Comparison of ENCODE assay signal across 7 mouse cellular contexts in genomic region chr11:59202081-59202995, GRCm38 (mm10). TPM values are rescaled to one million over a fixed set of nuclear protein-coding genes. Genes with fewer than 3 reads are reported as not detected.
DNase-seq lines count a peak whose midpoint lies in the region; ATAC-seq lines count a peak whose summit lies in the region.

Gene Mrpl55 (plus strand): TSS chr11:59202486.

- peak within 1 kb of the TSS; percentile 79 for H3K27ac ChIP-seq in intestine, embryonic 16.5 days (ENCODE audit: low read length)
- peak within 1 kb of the TSS; percentile 87 for H3K27ac ChIP-seq in limb, embryonic 10.5 days
- H3K27ac ChIP-seq in midbrain, embryonic 13.5 days: peak within 1 kb of the TSS; percentile 45

- no peaks in the 10 kb centered on the region for H3K27me3 ChIP-seq in intestine, embryonic 16.5 days (replicated peaks; ENCODE audit: control insufficient read depth, insufficient read depth, low read length)
- H3K27me3 ChIP-seq in limb, embryonic 10.5 days (ENCODE audit: low read depth, poor library complexity, severe bottlenecking): no peaks in the 10 kb centered on the region
- 0 out of 2 replicates have a peak, but pooled peaks cover 3% of the 10 kb centered on the region for H3K27me3 ChIP-seq in midbrain, embryonic 13.5 days

- peak within 1 kb of the TSS; percentile 86 for H3K9ac ChIP-seq in intestine, embryonic 16.5 days (ENCODE audit: low read depth, low read length)
- peak within 1 kb of the TSS; percentile 88 for H3K9ac ChIP-seq in midbrain, embryonic 13.5 days (replicated peaks)

- peak; percentile 93 for ATAC-seq in intestine, embryonic 16.5 days
- ATAC-seq in midbrain, embryonic 13.5 days: peak; percentile 92

- H3K4me2 ChIP-seq in intestine, embryonic 16.5 days (ENCODE audit: low read depth, low read length): peak within 1 kb of the TSS; percentile 92
- peak within 1 kb of the TSS; percentile 91 for H3K4me2 ChIP-seq in midbrain, embryonic 13.5 days (replicated peaks)

- H3K4me1 ChIP-seq in intestine, embryonic 16.5 days (ENCODE audit: control insufficient read depth, insufficient read depth, low read length): peaks cover 16% of the 10 kb centered on the region
- peaks cover 16% of the 10 kb centered on the region for H3K4me1 ChIP-seq in limb, embryonic 10.5 days
- H3K4me1 ChIP-seq in midbrain, embryonic 13.5 days (replicated peaks): peaks cover 17% of the 10 kb centered on the region

- no peaks in the 10 kb centered on the region for H3K9me3 ChIP-seq in intestine, embryonic 16.5 days (ENCODE audit: control insufficient read depth, low read length)
- H3K9me3 ChIP-seq in limb, embryonic 10.5 days (replicated peaks): no peaks in the 10 kb centered on the region
- H3K9me3 ChIP-seq in midbrain, embryonic 13.5 days: no peaks in the 10 kb centered on the region

- peak within 1 kb of the TSS; percentile 92 for H3K4me3 ChIP-seq in intestine, embryonic 16.5 days (ENCODE audit: low read length)
- peak within 1 kb of the TSS; percentile 81 for H3K4me3 ChIP-seq in limb, embryonic 10.5 days
- peak within 1 kb of the TSS; percentile 88 for H3K4me3 ChIP-seq in midbrain, embryonic 13.5 days (replicated peaks)

- intact Hi-C loops in gastrocnemius, postnatal 36 days (cut with DNase I): no loop called here

- H3K36me3 ChIP-seq in intestine, embryonic 16.5 days (ENCODE audit: control insufficient read depth, insufficient read depth, low read length): peaks cover 7% of the 10 kb centered on the region; the same call in 1 of the 2 replicates
- peaks cover 57% of the 10 kb centered on the region for H3K36me3 ChIP-seq in limb, embryonic 10.5 days
- peaks cover 22% of the 10 kb centered on the region for H3K36me3 ChIP-seq in midbrain, embryonic 13.5 days

- DNase-seq in adrenal gland, adult 2 months: peak; percentile 95
- DNase-seq in embryo, embryonic 11 days: peak; percentile 98
- DNase-seq in gastrocnemius, postnatal 36 days: peak; percentile 88 to 90
- peak; percentile 98 for DNase-seq in limb, embryonic 10.5 days (ENCODE audit: low spot score)
- peak; percentile 77 for DNase-seq in spleen, adult 12 weeks (ENCODE audit: low spot score)

- WGBS in intestine, embryonic 16.5 days: under 1% methylated on average over 63 of the region's 63 CpGs
- WGBS in limb, embryonic 10.5 days: under 1% methylated on average over 63 of the region's 63 CpGs
- WGBS in midbrain, embryonic 13.5 days: under 1% methylated on average over 63 of the region's 63 CpGs

RNA-seq across cellular contexts. Expression of gene Mrpl55, which starts in this region (rescaled TPM):
- total RNA-seq in adrenal gland, adult 2 months (2021): 10 to 100 TPM; 47.5 to 61.8 TPM
- 56.4 and 64.8 TPM in 2 replicates for polyA plus RNA-seq in adrenal gland, adult 2 months (2012; rRNA removed)
- 10 to 100 TPM; 47.5 to 49.6 TPM for total RNA-seq in gastrocnemius, postnatal 36 days (2021)
- polyA plus RNA-seq in intestine, embryonic 16.5 days (2015; fragmentation: Nextera tagmentation; extraction: Ambion mirVana): 101 and 104 TPM in 2 replicates
- polyA plus RNA-seq in limb, embryonic 10.5 days (2016; fragmentation: Nextera tagmentation; extraction: Ambion mirVana): 123 and 131 TPM in 2 replicates
- 95.9 and 96.5 TPM in 2 replicates for polyA plus RNA-seq in midbrain, embryonic 13.5 days (2015; fragmentation: Nextera tagmentation; extraction: Ambion mirVana)

Comparison
In these comparisons a context has a peak if more than half of its experiments do, and no peak if none do; other contexts are left out.
1. Peak in every context shown above with its lines: DNase-seq, ATAC-seq, H3K4me3 ChIP-seq and H3K27ac ChIP-seq.